Mouse (Mus musculus) frontal cortex, postnatal 10 days (tissue): Measurements from ENCODE around the gene Smim14.
"Not testable (repeated sequence)": the region's sequence is repeated elsewhere in the genome, so short reads cannot be mapped to it uniquely, and the experiment has no call there.

Experiments used
- DNase-seq, 2 experiments: peaks; one replicate each; pipeline ENCODE4 v3.0.0; 2022; ENCODE audit warnings: low spot score in 2 of 2, mixed read lengths in 1 of 2

The Smim14 gene

GRCm38 (mm10) chr5:65521803-65522202 lies 15.2 kb downstream of the Smim14 start:
- DNase-seq, result no peak

DNA sequence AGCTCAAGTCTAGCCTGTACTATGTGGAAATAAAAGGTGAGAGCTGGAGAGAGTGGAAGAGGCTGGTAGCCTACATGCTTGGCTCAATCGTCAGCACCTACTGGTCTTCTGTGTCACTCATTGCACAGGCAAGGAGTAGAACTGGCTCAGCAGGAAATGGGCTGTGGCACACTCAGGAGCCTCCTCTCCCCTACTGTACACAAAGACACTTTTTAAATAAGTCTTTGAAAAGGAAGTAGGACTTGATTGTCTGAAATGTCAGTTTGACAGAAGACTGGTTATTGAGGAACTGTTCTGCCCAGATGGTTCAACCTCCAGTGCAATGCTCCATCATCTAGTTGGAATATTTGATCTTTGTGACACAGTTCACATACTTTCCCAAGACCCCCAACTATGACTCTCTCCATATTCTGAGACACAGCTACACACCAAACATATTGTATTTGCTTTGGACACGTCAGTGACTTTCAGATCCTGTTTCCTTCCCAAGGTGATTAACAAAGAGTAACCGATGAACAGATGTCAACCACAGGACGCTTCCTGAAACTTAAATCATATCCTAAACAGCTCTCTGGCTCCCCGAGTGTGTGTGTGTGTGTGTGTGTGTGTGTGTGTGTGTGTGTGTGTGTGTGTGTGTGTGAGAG lies 22.2 kb downstream of the Smim14 start:
- no peak for DNase-seq

GRCm38 (mm10) chr5:65513506-65513905 lies 23.5 kb downstream of the Smim14 start:
- DNase-seq, result no peak

- DNase-seq, result no peak
Observed at GRCm38 (mm10) chr5:65508395-65508794, 28.6 kb downstream of the Smim14 start.

DNA sequence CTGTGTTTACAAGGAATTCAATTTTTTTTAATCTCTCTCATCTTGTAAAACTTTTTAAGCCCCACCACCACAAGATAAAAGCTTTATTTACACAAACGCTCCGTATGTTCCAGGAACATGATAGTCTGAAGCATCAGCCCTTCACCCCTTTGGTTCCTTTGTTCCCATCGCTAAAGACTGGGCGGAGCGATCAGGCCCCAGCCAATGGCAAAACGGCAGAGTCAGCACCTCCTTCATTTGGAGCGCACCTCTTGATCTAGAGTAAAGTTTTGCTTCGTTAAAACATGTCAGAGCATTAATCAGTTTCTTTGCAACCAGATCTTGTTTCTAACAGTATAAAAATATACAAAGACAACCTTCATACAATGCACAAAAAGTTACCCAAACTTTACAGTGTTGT lies 31.2 kb downstream of the Smim14 start:
- DNase-seq, result no peak

- no peak for DNase-seq
Observed at GRCm38 (mm10) chr5:65501407-65501806, 35.6 kb downstream of the Smim14 start.

- no peak for DNase-seq
Observed at GRCm38 (mm10) chr5:65500231-65500630, 36.8 kb downstream of the Smim14 start.

GRCm38 (mm10) chr5:65492716-65493531 lies 44.1 kb downstream of the Smim14 start, which contains the start of gene Gm43552:
TSS of gene Gm43552 (minus strand) at chr5:65492833.
- DNase-seq, result peak; percentile 94 to 95

- peak; percentile 50 to 68 for DNase-seq
Observed at GRCm38 (mm10) chr5:65491767-65492715, 44.9 kb downstream of the Smim14 start.

DNA sequence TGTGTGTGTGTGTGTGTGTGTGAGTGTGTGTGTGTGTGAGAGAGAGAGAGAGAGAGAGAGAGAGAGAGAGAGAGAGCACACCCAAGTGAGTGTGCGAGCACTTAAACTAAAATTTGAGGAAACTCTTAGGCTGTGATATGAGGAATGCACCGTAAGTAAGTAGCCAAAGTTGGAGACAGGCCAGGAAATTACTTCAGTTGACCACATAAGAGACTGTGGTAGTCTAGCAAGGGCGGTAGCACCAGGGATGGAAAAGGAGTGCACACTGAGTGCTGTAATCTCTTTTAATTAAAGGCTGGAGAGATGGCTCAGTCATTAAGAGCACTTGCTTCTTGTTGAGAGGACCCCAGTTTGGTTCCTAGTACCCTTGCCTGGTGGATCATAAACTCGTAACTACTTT lies 47.2 kb downstream of the Smim14 start:
- DNase-seq, result no peak

- DNase-seq, result no peak
Observed at GRCm38 (mm10) chr5:65488725-65489124, 48.3 kb downstream of the Smim14 start.

DNA sequence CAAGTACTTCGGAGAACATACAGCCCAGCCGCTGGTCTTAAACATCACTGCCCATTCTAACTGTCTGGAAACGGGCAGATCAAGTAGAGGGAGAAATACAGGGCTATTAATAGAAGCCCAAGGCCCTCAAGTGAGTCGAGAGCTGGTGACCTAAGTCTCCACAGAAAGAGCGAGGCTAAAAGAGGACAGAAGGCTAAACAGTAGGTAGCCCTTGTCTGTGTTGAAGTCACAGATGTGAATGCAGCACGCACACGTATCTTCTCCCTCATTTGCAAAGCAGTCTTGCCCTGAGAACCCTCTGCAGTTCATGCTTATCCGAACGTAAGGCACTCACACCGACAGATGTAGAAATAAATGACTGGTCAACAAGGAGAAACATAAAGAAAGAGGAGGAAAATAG lies 49.6 kb downstream of the Smim14 start:
- DNase-seq, result no peak

DNA sequence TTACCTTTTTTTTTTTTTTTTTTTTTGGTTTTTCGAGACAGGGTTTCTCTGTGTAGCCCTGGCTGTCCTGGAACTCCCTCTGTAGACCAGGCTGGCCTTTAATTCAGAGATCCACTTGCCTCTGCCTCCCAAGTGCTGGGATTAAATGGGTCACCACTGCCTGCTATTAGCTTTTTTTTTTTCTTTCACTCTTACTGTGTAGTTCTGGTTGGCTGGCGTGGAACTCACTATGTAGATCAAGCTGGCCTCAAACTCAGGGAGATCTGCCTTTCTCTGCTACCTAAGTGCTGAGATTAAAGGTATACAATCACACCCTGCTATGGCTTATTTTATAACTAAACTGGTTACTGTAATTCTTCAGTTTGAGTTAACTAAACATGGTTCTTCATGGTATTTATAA lies 50.5 kb downstream of the Smim14 start:
- DNase-seq, result no peak

DNA sequence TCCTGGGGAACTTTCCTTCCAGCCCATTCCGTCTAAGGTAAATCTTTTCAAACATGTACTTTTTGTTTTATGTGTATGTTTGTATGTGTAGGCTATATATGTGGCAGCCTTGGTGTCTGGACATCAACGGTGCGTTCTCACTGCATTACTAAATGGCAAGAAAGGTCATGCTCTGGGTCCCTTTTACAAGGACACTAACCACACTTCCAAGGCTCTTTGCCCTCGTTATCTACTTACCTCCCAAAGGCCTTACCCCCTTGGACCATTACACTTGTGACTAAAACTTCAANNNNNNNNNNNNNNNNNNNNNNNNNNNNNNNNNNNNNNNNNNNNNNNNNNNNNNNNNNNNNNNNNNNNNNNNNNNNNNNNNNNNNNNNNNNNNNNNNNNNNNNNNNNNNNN lies 54.0 kb downstream of the Smim14 start:
- DNase-seq, result no peak

- no peak for DNase-seq
Observed at GRCm38 (mm10) chr5:65480511-65480910, 56.5 kb downstream of the Smim14 start.

DNA sequence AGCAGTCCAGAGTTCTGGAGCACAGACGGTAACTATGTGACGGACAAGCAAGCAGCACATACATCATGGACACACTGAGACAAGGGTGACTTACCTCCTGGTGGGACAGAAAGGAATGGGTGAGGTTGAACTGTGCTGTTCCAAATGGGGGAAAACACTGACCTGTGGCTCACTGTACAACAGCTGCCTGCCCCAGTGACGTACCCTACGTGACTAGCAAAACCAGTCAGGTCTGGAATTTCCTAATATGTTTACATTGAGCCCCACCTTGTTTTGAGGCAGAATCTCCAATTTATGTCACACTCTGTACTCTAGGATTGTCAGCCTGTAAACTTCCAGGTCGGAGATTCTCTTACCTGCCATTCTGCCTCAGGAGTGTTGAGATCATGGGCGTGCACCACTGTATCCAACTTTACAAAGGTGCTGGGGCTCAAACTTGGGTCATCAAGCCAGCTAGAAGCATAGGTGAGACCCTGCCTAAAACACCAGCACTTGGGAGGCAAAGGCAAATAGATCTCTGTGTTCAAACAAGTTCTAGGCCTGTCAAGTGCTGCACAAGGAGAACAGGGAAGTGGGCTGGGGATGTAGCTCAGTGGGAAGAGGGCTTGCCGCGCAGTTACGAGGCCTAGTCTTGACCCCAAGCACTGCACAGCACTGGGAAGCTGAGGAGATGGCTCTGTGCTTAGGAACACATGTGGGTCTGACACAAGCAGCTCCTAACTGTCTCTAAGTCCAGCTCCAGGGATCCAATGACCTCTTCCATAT lies 57.1 kb downstream of the Smim14 start:
- DNase-seq, result no peak

DNA sequence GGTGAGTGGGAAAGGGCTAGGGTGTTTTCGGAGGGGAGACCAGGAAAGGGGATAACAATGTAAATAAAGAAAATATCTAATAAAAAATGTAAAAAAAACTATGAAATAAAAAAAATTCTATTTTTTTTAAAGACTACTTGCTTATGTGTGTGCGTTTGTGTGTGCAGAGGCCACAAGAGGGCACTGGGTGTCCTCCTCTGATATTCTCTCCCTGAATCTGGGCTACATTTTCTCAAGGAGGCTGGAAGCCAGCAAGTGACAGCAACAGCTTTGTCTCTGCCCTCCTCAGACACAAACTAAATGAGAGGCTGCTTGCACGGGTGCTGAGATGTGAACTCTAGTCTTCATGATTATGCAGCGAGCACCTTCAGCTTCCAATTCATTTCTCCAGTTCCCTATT lies 58.8 kb downstream of the Smim14 start:
- DNase-seq, result no peak

GRCm38 (mm10) chr5:65476739-65477138 lies 60.2 kb downstream of the Smim14 start:
- not testable (repeated sequence) for DNase-seq

DNA sequence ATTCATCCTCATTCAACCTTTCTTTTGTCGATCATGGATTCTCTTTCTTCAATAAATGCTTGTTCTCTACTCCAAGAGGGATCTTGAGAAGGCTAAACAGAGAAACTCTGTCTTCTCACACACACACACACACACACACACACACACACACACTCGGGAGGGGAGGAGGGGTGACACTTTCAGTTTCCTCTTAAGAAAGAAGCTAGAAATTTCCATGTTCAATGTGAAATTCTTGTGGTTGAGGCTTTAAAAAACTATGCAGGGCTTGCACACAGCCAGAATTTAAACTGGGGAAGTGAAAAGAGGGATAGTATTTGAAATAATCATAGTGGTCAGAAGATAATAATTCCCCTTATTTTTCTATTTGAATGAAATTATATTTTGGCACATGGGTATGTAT lies 61.2 kb downstream of the Smim14 start:
- no peak for DNase-seq

- no peak for DNase-seq
Observed at GRCm38 (mm10) chr5:65469766-65470165, 67.2 kb downstream of the Smim14 start.

DNA sequence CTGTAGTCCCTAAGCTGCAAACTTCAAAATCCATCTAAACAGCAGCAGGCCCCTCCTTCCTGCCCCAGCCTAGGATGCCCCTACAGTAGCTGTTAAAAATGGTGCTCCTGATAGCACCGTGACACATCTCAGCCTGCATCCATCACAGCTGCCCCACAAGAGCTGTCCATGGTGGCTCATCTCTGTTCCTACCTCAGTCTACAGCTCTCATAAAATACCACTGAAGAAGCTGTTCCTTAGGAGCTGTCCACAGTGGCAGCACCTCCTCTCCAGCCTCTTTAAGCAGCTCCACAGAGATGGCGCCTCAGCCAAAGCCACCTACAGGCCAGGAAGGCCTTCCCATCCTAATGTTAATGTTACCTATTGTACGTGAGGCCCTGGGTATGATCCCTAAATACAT lies 70.1 kb downstream of the Smim14 start:
- DNase-seq, result no peak
